Mouse (Mus musculus) stomach, embryonic 15.5 days (tissue): Measurements from ENCODE around the gene Ankrd45. TPM values are rescaled to one million over a fixed set of nuclear protein-coding genes. Genes with fewer than 3 reads are reported as not detected.

Experiments used
- ATAC-seq: fragments of 200-750 bp; cut with Nextera tagmentation; 2 replicates; pipeline ENCODE4 v1.8.0; 2017; ENCODE audit warnings: low read depth, moderate number of reproducible peaks, moderate TSS enrichment; ENCODE audit not compliant: insufficient read depth, low FRiP score
- H3K27ac ChIP-seq: fragments of 300-500 bp; sonication (generic); 2 replicates; pipeline ENCODE4 v1.5.1; 2015; ENCODE audit warnings: mild to moderate bottlenecking, inconsistent platforms
- H3K27me3 ChIP-seq: fragments of 300-500 bp; sonication (generic); replicated peaks from 2 replicates; pipeline ENCODE4 v1.6.1; 2015; ENCODE audit warnings: inconsistent platforms
- H3K36me3 ChIP-seq: fragments of 300-500 bp; sonication (generic); 2 replicates; pipeline ENCODE4 v1.6.1; 2015; ENCODE audit warnings: inconsistent platforms
- H3K4me1 ChIP-seq: fragments of 300-500 bp; sonication (generic); 2 replicates; pipeline ENCODE4 v1.6.1; 2015; ENCODE audit warnings: inconsistent platforms
- H3K4me2 ChIP-seq: fragments of 300-500 bp; sonication (generic); 2 replicates; pipeline ENCODE4 v1.6.1; 2015; ENCODE audit warnings: mild to moderate bottlenecking, inconsistent platforms
- H3K4me3 ChIP-seq: fragments of 300-500 bp; sonication (generic); replicated peaks from 2 replicates; pipeline ENCODE4 v1.5.1; 2015; ENCODE audit warnings: inconsistent platforms
- H3K9ac ChIP-seq: fragments of 300-500 bp; sonication (generic); 2 replicates; pipeline ENCODE4 v1.6.1; 2015; ENCODE audit warnings: inconsistent platforms
- H3K9me3 ChIP-seq: fragments of 300-500 bp; sonication (generic); 2 replicates; pipeline ENCODE4 v1.6.1; 2016; ENCODE audit warnings: inconsistent platforms
- WGBS: fragments of 180-500 bp; shearing (Covaris S2); methylation state at CpG from one replicate; pipeline ENCODE4 v1.1.7; 2015; 5-methylcytosine and 5-hydroxymethylcytosine counted together
- polyA plus RNA-seq: library from polyadenylated mRNA; unstranded; fragments of >200 nt; fragmentation: Nextera tagmentation; extraction: Ambion mirVana; gene quantifications from 2 replicates; pipeline ENCODE4 v1.2.1, GENCODE M21; 2015

Gene Ankrd45
- polyA plus RNA-seq = 0.92 and 1.2 TPM in 2 replicates

DNA sequence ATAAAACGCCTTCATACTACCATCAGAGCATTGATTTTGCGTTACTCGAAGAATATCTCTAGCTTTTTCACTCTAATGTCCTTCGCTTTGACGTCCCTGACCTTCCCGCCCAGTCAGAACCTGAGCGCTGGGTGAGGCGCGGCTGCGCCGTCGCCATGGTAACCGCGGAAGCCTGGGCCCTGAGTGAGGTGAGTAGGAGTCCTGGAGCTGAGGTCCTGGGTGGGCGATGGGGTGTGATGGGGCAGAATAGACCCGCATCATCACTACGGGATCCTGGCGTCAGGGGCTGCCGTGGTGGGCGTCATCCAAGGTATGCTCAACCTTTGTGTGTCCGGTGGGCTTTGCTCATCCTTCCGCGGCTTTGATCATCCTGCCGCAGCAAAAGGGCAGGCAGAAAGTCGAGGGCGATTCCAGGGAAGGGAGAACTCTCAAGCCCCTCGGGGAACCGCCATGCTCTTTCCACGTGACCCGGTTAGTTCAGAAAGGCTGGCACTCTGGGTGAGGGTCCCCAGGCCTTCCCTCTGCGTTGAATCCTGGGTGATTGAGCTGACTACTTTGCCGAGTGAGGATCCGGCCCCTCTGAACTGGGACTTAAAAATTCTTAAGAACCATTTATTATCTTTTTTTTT, at the start of gene Ankrd45:
Ankrd45 (plus strand) TSS at position 161 of the 629 bp plus-strand sequence.
- H3K27me3 ChIP-seq = no peaks in the 10 kb centered on the region

DNA sequence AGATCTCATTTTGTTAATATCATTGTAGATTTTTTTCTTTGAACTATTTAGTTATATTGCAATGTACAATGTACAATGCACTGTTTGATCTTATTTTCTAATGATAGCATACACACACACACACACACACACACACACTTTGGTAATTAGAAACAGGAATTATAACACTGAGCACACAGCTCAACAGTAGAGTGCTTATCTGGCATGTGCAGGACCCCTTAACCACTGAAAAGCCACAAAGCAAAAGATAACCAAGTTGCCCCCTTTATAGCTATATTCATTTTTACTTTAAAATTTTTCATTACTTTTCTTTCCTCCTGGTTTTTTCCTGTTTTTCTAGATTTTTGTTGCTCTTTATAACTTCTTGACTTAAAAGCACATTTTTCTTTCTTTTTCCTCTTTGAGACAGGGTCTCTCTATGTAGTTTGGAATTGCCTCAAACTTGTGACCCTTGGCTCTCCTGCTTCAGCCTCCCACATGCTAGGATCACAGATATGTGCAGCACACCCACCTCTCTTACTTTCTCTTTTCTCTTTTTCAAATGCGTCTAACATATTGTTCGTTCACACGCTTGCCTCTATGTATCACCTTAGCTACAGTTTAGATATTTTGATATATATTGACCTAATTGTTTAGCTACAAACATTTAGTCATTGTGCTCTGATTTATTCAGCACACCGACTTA, 42.6 kb upstream of the Ankrd45 start:
- no peaks in the 10 kb centered on the region for H3K4me1 ChIP-seq
- H3K4me2 ChIP-seq = no peak overlapping the region
- ATAC-seq = no peak
- H3K9ac ChIP-seq = no peak overlapping the region
- no peaks in the 10 kb centered on the region for H3K27me3 ChIP-seq
- no peaks in the 10 kb centered on the region for H3K9me3 ChIP-seq
- 88% methylated on average over 4 of the region's 4 CpGs for WGBS
- H3K4me3 ChIP-seq = no peak overlapping the region
- H3K36me3 ChIP-seq = peaks cover 8% of the 10 kb centered on the region; the same call in 1 of the 2 replicates
- no peak overlapping the region for H3K27ac ChIP-seq

More for the DNA sequence above, at the start of gene Ankrd45:
- peak; percentile 77; the same call in 1 of the 2 replicates for ATAC-seq
- Histone ChIP-seq H3K9me3 (no peaks in the 10 kb centered on the region), H3K36me3 (no peaks in the 10 kb centered on the region), H3K27ac (no peak within 1 kb of the TSS), H3K4me3 (peak within 1 kb of the TSS; percentile 39), H3K9ac (no peak within 1 kb of the TSS), H3K4me2 (peak within 1 kb of the TSS; percentile 72), H3K4me1 (no peaks in the 10 kb centered on the region)
- 6% methylated on average over 33 of the region's 33 CpGs for WGBS

DNA sequence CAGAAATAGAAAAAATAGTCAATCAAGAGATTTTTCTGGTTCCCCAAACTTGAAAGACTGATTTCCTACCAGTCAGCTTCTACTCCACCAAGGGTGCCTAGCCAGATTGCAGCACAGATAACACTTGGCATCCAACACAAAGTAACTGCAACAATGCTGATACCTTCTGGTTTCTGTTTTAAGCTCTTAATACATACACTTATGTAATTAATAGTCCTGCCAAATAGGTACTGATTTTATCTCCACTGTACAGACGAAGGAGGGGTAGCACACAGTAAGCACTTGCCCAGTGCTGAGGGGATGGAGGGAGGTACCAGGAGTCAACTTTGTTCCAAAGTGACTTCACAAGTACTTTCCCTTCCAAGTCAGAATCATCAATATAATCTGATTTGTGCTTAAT, 38.6 kb upstream of the Ankrd45 start:
- Histone ChIP-seq H3K27me3 (no peaks in the 10 kb centered on the region), H3K4me2 (no peak overlapping the region), H3K9me3 (no peaks in the 10 kb centered on the region), H3K4me1 (no peaks in the 10 kb centered on the region), H3K27ac (no peak overlapping the region), H3K9ac (no peak overlapping the region), H3K36me3 (peaks cover 12% of the 10 kb centered on the region; the same call in 1 of the 2 replicates), H3K4me3 (no peak overlapping the region)
- no peak for ATAC-seq
- 66% methylated on average over 1 of the region's 1 CpGs for WGBS

- Histone ChIP-seq H3K27me3 (no peaks in the 10 kb centered on the region), H3K4me3 (no peak overlapping the region), H3K36me3 (0 out of 2 replicates have a peak, but pooled peaks cover 8% of the 10 kb centered on the region), H3K9me3 (no peaks in the 10 kb centered on the region), H3K4me2 (no peak overlapping the region), H3K4me1 (no peaks in the 10 kb centered on the region), H3K9ac (no peak overlapping the region), H3K27ac (no peak overlapping the region)
- ATAC-seq = no peak
- WGBS = 84% methylated on average over 8 of the region's 8 CpGs
These were observed 33.3 kb upstream of the Ankrd45 start for GRCm38 (mm10) chr1:161109216-161109615.

GRCm38 (mm10) chr1:161114591-161114990, 27.9 kb upstream of the Ankrd45 start:
- no peaks in the 10 kb centered on the region for H3K36me3 ChIP-seq
- H3K4me1 ChIP-seq = no peaks in the 10 kb centered on the region; the same call in 1 of the 2 replicates
- H3K4me3 ChIP-seq = no peak overlapping the region
- H3K27ac ChIP-seq = peak overlapping the region; percentile 40; the same call in 1 of the 2 replicates
- no peak for ATAC-seq
- no peaks in the 10 kb centered on the region for H3K9me3 ChIP-seq
- no peak overlapping the region for H3K4me2 ChIP-seq
- H3K9ac ChIP-seq = no peak overlapping the region
- no peaks in the 10 kb centered on the region for H3K27me3 ChIP-seq

- Histone ChIP-seq H3K27ac (no peak overlapping the region), H3K9me3 (no peaks in the 10 kb centered on the region), H3K27me3 (no peaks in the 10 kb centered on the region), H3K4me2 (no peak overlapping the region), H3K4me1 (no peaks in the 10 kb centered on the region), H3K4me3 (no peak overlapping the region), H3K36me3 (no peaks in the 10 kb centered on the region), H3K9ac (no peak overlapping the region)
- no peak for ATAC-seq
- whole genome bisulfite sequencing = 83% methylated on average over 10 of the region's 10 CpGs
These were observed 19.7 kb upstream of the Ankrd45 start for GRCm38 (mm10) chr1:161122661-161123418.

GRCm38 (mm10) chr1:161126461-161126860, 16.0 kb upstream of the Ankrd45 start:
- Histone ChIP-seq H3K4me1 (no peaks in the 10 kb centered on the region), H3K27ac (no peak overlapping the region), H3K9me3 (no peaks in the 10 kb centered on the region), H3K4me3 (no peak overlapping the region), H3K36me3 (no peaks in the 10 kb centered on the region), H3K4me2 (no peak overlapping the region), H3K27me3 (no peaks in the 10 kb centered on the region), H3K9ac (no peak overlapping the region)
- WGBS = 75% methylated on average over 1 of the region's 1 CpGs
- no peak for ATAC-seq

GRCm38 (mm10) chr1:161130726-161131664, 11.5 kb upstream of the Ankrd45 start, which contains the start of gene Klhl20:
Klhl20 (minus strand) TSS chr1:161131511.
- H3K4me3 ChIP-seq = peak within 1 kb of the TSS; percentile 65
- no peaks in the 10 kb centered on the region for H3K4me1 ChIP-seq
- peak within 1 kb of the TSS; percentile 87 for H3K27ac ChIP-seq
- no peaks in the 10 kb centered on the region for H3K36me3 ChIP-seq
- WGBS = 2% methylated on average over 41 of the region's 41 CpGs
- H3K27me3 ChIP-seq = no peaks in the 10 kb centered on the region
- H3K9ac ChIP-seq = peak within 1 kb of the TSS; percentile 80
- H3K4me2 ChIP-seq = peak within 1 kb of the TSS; percentile 79
- H3K9me3 ChIP-seq = no peaks in the 10 kb centered on the region
- peak; percentile 94 for ATAC-seq

GRCm38 (mm10) chr1:161139496-161139895, 3.0 kb upstream of the Ankrd45 start:
- ATAC-seq = no peak
- Histone ChIP-seq H3K9me3 (no peaks in the 10 kb centered on the region), H3K36me3 (no peaks in the 10 kb centered on the region), H3K27me3 (no peaks in the 10 kb centered on the region), H3K4me2 (no peak overlapping the region), H3K4me3 (no peak overlapping the region), H3K9ac (no peak overlapping the region), H3K4me1 (no peaks in the 10 kb centered on the region), H3K27ac (no peak overlapping the region)
- 79% methylated on average over 2 of the region's 2 CpGs for WGBS

- Histone ChIP-seq H3K36me3 (no peaks in the 10 kb centered on the region), H3K4me1 (no peaks in the 10 kb centered on the region), H3K27me3 (no peaks in the 10 kb centered on the region), H3K4me2 (no peak overlapping the region), H3K9me3 (no peaks in the 10 kb centered on the region), H3K4me3 (no peak overlapping the region), H3K27ac (no peak overlapping the region), H3K9ac (no peak overlapping the region)
- no peak for ATAC-seq
- 73% methylated on average over 9 of the region's 9 CpGs for WGBS
These were observed 2.3 kb upstream of the Ankrd45 start for GRCm38 (mm10) chr1:161140026-161140762.
